Mouse (Mus musculus) kidney, adult 2 months (tissue): ENCODE data around the gene Defa20.
"Not testable (repeated sequence)": the region's sequence is repeated elsewhere in the genome, so short reads cannot be mapped to it uniquely, and the experiment has no call there.

Source experiments
- CTCF ChIP-seq: fragments of 200-500 bp; conservative IDR thresholded peaks from 2 replicates; pipeline ENCODE4 v1.5.1; 2011; ENCODE audit warnings: low read depth, mild to moderate bottlenecking, control low read depth, low read length, moderate library complexity, mixed read lengths; ENCODE audit not compliant: insufficient read depth, insufficient read length
- POLR2A ChIP-seq: fragments of 200-500 bp; IDR thresholded peaks from one replicate; pipeline ENCODE4 v1.6.1; 2011; ENCODE audit warnings: low read depth, low read length, control low read depth

GRCm38 (mm10) chr8:21508958-21509357, at the start of gene Defa20:
- not testable (repeated sequence) for TF ChIP-seq CTCF, POLR2A
